Mouse (Mus musculus) forelimb bud, embryonic 11.5 days (tissue): ENCODE results near the gene Paqr7.
"Not testable (repeated sequence)": the region's sequence is repeated elsewhere in the genome, so short reads cannot be mapped to it uniquely, and the experiment has no call there.

ENCODE experiments used
- DNase-seq: peaks from one replicate; pipeline ENCODE4 v3.0.0-alpha.2; 2012; ENCODE audit warnings: low read depth, low spot score

Gene Paqr7

DNA sequence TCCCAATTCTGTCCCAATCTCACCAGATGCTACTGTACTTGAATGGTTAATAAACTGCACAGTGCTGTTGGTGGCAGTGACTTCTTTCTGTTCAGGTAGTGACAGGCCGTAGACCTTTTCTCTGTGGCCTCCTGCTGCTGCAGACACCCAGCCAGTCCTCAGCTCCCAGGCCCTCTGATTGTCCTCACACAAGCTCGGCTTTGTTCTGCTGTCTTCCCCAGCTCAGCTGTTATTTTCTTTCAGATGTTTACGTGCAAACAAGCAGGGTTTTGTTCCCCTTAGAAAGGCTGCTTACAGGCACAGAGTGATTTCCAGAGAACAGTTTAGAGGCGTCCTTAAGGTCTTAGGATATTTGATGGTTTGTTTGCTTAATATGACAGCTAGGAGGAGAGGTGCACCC, 22.7 kb upstream of the Paqr7 start:
- no peak for DNase-seq

DNA sequence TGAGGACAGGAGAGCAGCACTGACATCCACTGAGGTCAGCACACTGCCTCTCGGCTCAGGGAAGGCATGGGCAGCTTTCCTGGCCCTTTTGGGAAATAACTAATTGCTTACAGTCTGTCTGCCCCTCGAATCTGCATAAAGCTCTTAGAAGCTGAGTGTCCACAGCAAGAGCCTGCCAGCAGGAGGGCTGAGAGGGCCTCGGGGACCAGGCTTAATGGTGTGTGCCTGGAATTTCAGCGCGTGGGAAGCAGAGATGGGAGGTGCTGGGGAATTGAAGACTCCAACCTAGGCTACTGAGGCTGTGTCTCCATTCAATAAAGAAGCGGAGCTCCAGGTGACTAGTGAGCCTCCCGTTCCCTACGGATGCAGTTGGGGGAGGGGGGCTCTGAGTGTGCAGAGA, 22.3 kb upstream of the Paqr7 start:
- no peak for DNase-seq

DNA sequence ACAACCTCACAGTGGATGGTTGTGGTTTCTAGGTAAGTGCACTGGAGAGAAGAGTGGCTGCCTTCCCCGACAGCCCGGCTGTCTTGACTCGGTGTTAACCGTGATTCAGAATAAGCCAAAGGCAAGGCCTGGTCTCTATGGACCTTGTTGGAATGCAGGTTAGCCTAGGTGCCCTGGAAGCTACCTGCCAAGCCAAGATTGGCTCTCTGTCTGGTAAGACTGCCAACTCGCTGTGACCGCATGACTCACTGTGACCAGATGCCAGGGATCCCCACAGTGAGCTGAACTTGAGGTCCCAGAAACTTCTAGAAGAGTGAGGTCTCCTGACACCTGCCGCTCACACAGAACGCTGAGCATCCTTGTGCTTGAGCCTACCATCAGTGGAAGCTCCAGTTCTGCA, 19.6 kb upstream of the Paqr7 start:
- no peak for DNase-seq

DNA sequence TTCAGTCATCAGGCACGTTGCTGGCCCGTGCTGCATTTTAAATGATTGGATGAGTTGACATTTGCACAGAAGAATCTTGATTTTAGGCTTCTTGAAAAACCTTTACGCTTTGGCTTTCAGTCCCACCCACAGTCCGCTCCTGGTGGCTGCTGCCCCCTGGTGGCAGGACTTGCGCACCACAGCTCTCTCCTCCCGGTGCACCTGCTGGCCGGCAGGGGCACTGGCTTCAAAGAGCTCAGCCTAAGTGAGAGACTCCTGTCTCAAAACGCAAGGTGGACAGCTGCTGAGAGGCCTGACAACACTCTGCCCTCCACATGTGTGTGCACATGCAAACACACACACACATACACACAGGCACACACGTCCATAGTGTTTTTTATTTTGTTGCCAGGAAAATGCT, 18.5 kb upstream of the Paqr7 start:
- peak; percentile 87 for DNase-seq

DNA sequence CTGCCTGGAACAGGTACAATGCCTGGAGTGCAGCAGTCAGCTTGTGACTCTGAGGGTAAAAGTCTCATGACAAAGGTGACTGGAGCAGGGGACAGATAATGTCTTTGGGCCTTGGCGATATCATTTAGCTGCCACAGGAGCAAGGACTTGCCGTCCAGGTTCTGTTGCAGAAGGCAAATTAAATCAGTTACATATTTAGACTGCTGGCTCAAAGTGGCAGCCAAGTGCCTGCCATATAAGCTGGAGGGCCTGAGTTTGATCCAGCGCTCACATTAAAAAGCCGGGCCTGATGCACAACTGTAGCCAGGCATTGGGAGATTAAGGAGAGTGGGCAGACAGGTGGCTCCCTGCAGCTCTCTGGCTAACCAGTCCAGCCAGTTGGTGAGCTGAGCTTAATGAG, 16.7 kb upstream of the Paqr7 start:
- DNase-seq = no peak

DNA sequence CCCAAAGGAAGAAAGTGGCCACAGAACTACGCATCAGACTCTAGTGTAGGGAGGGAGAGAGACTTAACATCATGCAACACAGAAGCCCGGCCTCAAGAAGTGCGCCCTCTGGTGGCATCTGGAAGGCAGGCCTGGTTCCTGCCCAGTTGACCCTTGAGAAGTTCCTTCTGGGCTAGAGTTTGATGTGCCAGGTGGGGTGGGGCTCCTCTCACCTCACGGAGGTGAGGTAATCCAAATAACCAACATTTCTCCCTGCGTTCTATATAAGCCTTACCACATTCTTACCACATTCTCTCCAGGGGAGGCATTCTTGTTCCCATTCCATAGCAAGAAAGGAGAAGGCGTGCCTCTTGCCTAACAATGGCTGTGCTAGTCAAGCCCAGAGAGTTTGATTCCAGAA, 15.6 kb upstream of the Paqr7 start:
- DNase-seq = peak; percentile 75

DNA sequence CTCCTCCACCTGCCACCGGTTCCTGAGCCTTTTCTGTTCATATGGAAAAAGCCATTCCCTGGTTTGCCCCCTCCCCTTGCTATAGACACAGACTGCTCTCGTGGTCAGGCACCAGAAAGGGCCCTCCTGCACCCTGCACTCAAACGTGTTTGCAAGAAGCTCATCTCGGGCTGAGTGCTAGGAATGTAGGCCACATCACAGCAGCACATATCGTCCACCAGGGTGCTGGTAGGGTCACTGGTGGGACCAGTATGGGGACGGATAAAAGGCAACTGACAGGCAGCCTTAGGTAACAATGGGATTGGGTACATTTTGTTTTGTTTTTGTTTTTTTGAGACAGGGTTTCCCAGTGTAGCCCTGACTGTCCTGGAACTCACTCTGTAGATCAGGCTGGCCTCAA, 15.2 kb upstream of the Paqr7 start:
- DNase-seq = no peak

DNA sequence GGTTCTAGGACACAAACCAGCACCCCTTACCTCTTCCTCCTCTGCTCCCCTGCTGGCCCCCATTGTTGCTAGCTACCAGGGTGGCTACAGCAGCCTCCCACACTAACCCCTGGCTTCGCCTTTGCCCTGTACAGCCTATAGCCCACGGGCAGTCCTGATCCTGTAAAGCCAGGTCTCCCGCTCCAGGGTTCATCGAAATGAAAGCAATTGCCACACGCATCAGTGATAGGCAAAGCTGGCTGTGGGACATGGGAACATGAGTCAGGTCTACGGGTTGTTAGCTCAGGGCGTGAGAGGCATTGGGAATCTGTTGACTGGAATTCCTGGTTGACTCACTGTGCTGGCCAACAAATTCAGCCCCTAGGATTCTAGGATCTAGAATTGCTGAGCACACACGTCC, 14.1 kb upstream of the Paqr7 start:
- no peak for DNase-seq

DNA sequence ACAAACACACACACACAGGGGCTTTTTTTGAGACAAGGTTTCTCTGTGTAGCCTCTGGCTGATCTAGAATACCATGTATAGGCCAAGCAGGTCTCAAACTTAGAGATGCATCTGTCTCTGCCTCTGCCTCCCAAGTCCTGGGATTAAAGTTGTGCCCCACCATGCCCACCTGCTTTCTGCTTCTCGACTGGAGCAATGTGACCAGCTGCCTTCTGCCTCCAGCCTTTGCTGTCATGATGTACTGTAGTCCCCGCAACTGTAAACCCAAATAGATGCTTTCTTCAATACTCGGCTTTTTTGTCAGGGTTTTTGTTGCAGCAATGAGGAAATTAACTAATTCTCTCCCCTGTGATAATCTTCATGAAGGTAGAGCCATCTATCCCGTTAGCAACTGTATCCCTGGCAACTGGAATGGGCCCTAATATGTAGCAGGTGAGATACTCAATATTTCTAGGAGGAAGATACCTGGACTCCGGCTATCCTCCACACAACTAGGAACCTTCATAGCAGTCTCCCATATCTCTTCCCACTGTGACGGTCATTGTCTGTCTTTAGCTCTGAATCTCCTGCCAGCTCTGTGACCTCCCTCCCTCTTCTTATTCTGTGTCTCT, 13.3 kb upstream of the Paqr7 start:
- no peak for DNase-seq

DNA sequence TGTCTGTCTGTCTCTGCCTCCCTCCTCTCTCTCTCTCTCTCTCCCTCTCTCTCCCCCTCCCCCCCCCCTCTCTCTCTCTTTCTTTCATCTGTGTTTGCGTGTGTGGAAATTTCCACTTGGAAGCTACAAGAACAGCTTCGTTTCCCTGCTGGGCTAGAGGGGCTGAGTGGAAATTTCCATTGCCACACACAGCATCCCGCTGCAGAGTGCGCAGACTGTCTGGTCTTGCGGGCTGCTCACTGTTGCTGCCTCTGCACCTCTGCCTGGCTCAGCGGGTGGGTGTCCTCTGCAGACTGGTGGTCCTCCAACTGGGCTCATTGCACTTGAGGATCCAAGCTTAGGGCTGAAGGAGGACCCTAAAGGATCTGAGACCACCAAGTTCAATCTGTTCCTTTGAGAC, 12.8 kb upstream of the Paqr7 start:
- DNase-seq = no peak

DNA sequence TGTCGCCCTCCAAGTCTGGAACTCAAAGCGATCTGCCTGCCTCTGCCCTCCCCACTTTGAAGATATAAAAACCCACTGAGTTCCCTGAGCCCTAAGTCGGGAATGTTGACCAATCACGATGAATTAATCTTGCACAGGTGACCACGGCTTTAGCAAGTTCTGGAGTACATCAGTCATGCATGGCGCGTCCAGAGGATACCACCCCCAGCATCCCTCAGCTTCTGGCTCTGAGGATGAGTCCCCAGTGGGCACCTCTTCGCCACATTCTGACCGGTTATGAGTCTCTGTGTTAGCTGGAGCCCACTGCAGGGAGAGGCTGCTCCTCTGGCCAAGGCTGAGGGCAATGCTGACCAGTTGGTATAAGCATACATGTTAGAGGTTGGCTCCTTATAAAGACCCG, 12.3 kb upstream of the Paqr7 start:
- no peak for DNase-seq

DNA sequence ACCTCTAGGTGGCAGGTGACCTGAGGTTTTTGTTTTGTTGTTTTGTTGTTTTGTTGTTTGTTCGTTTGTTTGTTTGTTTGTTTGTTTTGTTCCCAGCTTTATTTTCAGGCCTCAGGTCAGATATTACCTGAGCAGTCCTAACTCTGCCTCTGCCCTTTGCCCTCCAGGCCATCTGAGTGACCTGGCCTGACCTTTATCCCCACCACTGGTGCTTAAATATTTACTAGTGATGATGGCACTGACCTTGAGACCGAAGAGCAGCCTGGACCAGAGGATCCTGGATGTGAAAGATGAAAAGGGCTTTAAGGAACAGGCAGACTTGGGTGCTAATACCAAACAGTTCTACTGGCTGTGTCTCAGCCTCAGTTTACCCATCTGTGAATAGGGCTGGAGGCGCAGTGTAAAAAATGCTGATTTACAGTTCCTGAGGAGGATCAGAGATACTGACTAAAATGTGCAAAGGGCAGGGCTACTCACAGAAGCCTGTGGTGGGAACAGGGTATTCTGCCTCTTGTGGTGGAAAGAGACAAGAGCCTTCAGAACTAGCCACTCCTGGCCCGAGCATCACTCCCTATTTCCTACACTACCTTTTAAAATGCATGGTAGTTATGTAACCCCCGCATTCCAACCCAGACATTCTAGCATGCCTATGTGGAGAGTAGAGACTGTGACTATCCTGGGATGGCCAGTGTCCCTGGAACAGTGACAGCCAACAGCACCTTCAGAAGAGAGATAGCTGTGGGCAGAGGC, 11.2 kb upstream of the Paqr7 start:
- DNase-seq = no peak

DNA sequence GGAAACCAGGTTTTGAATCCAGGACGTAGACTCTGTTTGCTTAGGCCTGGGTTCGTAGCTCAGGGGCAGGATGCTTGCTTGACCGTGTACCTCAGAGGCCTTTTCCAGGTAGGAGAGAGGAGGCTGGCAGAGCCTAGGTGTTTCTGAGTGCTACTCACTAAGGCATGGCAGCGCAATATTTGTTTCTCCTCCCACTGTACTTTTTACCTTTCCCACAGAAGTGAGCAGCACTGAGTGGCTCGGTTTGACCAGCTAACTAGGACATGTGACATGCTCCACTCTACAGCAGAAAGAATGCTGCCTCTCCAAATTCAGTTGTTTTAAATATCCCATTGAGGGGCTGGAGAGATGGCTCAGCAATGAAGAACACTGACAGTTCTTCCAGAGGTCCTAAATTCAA, 8.3 kb upstream of the Paqr7 start:
- no peak for DNase-seq

DNA sequence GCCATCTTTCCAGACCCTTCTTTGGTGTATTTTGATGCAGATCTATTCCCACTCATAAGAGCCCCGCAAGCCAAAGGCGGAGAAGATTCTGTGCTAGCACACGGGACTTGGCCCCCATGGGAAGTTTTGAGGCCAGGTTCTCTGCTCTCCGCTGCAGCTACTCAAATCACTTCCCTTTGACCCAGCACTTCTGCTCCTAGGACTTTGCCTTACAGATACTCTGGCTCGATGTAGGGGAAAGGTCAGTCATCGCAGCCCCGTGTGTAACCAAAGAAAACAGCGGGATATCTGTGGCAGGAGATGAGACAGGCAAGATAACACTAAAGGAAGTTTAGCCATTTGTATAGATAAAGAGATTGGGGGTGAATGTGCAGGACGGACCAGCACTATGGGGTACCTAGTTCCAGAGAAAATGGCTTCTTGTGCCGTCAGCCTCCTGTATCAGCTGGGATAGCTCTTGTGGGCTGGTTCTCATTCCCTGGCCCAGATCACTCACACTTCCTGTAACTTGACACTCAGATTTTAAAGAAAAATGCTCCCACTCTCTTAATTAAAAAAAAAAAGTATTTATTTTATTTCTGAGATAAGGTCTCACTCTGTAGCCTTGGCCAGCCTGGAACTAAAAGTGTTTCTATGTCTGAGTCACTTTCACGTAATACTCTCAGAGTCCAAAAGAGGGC, 6.4 kb upstream of the Paqr7 start:
- no peak for DNase-seq

DNA sequence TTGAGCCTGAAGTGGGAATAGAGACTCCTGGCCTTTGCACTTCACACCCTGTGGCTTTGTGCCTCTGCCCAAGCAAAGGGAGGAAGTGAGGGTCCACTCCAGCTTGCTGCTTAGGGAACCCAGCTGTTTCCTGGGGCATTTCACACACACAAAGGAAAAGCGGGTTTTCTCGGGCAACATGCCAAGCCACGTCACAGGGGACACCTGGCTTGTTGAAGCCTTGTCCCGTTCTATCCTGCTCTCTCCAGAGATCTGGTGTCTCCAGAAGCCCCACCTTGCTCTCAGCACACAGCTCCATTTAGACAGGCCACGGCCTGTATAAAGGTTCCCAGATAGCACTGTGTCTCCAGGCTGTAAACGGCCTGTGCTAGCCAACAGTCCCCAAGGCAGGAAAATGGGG, 4.8 kb upstream of the Paqr7 start:
- DNase-seq = no peak

DNA sequence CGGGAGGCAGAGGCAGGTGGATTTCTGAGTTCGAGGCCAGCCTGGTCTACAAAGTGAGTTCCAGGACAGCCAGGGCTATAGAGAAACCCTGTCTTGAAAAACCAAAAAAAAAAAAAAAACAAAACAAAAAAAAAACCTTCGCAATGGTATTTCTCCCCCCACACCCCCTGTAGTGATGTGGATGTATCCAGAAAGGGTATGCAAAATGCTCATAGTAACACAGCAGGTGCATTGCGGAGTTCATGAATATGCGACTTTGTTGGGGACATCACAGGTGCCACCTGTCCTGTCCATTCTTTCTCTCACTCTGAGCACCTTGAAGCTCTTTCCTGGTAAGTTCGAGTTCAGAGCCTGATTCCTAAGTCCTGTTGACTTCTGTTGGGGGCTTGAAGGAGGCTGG, 2.3 kb upstream of the Paqr7 start:
- not testable (repeated sequence) for DNase-seq

DNA sequence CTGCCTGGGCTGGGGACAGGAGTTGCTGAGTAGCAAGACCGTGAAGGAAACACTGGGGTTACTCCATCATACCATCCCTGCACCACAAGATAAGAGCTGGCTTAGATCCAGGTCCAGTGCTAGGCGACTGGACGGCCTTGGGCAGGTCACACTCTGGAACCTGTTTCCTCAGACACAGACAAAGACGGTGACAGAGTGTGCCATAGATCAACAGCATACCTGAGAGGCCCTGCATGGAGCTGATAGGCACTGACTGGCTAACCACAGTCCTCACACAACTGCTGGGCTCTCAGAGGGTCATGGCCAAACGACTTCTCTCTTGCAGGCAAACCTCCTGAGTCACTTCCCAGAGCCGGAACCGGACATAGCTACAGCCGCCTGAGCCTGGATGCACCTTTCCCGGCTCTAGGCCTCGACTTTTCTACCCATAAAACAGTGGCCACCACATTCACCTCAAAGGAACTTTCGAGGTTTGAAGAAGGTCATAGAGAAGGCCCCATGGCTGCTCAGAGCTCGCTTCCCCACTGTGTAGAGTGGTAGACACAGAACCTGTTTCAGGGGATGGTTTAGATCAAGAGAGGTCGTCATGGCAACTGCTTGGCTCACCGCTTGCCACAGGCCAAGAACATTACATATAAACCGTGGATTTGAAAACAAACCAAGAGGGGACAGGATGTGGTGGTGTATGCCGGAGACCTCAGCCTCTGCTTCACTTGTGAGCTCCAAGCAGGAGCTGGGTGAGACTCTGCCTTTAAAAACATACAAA, 1.5 kb upstream of the Paqr7 start:
- DNase-seq = no peak

DNA sequence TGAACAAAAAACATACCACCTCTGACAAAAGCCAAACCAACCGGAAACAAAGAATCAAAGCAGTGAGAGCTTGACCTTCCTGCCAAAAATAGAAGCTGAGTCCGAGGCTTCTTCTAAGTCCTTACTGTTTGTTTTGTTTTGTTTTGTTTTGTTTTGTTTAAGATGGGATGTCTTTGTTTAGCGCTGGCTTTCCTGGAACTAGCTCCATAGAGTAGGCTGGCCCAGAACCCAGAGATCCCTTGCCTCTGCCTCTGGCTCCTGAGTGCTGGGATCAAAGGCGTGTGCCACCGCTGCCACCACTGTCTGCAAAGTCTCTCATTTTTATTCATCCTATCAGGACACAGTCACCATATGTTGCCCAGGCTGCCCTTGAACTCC, 962 bp upstream of the Paqr7 start:
- DNase-seq = no peak

DNA sequence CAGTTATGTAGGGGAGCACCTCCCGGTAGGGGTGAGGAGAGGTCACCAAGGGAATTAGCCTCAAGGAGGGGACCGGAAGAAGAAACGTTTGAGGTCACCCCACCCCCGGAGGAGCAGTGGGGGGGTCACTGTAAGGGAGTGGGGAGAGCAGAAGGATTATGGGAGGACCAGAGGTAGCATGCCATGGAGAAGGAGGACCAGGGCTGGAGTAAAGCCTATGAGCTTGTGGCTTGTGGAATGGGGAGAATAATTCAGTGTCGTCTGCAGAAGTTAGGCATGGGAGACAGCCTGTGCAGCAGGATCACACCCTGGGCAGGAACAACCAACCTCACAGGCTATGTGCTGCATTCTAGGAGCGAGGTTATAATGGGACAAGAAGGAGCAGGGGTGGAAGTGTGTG, 726 bp downstream of the Paqr7 start:
- DNase-seq = no peak

DNA sequence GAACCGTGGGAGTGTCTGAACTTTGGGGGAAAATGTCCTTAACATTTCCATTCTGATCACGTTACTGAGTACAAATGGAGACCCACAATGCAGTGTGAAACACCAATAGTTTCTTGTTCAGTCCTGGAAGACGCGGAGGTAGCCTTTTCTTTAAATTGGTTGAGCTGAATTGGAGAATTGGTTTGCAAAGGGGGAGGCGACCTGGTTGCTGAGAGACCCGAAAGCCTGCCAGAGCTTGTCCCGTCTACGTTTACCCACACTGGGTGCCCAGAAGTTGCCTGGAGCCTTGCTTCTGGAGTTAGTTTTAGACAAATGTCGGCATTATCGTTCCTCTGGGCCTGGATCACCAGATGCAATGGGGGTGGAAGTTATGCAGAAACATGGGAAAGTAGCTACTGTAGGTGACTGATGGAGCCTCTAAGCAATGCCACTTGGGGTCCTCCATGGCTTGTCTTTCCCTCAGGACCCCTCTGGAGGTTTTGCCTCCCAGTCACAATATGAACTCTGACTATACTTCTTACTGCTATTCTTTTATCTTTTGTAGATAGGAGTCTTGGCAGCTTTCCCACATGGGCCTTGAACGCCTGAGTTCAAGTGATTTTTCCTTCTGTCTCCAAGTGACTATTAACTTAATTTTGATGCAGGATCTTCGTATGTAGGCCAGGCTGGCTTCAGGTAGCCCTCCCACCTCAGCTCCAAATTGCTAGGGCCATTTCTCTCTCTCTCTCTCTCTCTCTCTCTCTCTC, 1.7 kb downstream of the Paqr7 start:
- DNase-seq = no peak

DNA sequence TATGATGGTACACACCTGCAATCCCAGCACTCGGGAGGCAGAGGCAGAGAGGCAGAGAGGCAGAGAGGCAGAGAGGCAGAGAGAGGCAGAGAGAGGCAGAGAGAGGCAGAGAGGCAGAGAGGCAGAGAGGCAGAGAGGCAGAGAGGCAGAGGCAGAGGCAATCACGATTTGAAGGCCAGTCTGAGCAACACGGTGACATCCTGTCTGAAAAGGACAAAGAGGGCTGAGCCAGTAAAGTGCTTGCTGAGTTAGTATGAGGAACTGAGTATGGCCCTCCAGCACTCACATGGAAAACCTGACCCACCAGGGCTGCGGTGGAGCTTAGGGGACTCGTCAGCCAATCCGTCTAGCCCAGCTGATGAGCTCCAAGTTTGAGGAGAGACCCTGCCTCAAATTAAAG, 2.5 kb downstream of the Paqr7 start:
- DNase-seq = not testable (repeated sequence)

DNA sequence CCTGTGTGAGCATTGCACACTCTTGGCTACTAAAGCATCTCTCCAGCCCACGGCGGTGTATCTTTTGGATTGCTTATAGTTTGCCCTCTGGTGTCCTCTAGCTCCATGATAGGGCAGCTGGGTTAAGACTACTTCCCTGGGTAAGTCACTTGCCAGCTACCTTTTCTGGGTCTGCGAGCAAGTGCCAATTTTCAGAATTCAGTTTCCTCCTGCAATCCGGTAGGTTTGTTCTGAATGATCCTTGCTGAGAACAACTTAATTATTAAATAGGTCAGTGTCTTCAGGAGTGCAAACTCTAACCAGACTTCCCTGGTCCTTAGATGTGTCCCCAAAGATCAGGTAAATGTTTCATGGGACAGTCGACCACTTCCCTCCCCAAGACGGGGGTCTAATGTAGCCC, 4.6 kb downstream of the Paqr7 start:
- DNase-seq = no peak
